ENCODE assay signal across 27 mouse cellular contexts in genomic region chr16:16255874-16256273, GRCm38 (mm10). TPM values are rescaled to one million over a fixed set of nuclear protein-coding genes. Genes with fewer than 3 reads are reported as not detected.
DNase-seq lines count a peak whose midpoint lies in the region; ATAC-seq lines count a peak whose summit lies in the region.
"Had no signal": no experiment of that assay in that cellular context is flagged by ENCODE, and none has a peak within 500 bp of the region (broad histone marks: within the 10 kb centered on the region; RNA-seq: fewer than 3 reads in every experiment).

No protein-coding gene starts in this region.

- no peaks in the 10 kb centered on the region for H3K27me3 ChIP-seq in heart, embryonic 13.5 days (replicated peaks)
- peaks cover 2% of the 10 kb centered on the region for H3K27me3 ChIP-seq in megakaryocyte, embryonic 14.5 days (replicated peaks)
- H3K27me3 ChIP-seq in neural tube, embryonic 11.5 days (ENCODE audit: control insufficient read depth, insufficient read depth, low read length) = no peaks in the 10 kb centered on the region
- H3K27me3 ChIP-seq: embryonic facial prominence, embryonic 15.5 days; forebrain, embryonic 15.5 days; liver, embryonic 15.5 days; lung, embryonic 15.5 days had no signal

- 34% methylated on average over 7 of the region's 7 CpGs for WGBS in heart, embryonic 13.5 days
- 18% methylated on average over 7 of the region's 7 CpGs for WGBS in neural tube, embryonic 11.5 days

- H3K4me1 ChIP-seq in heart, embryonic 13.5 days = peaks cover 60% of the 10 kb centered on the region
- peaks cover 32% of the 10 kb centered on the region for H3K4me1 ChIP-seq in megakaryocyte, embryonic 14.5 days
- peaks cover 3% of the 10 kb centered on the region; the same call in 1 of the 2 replicates for H3K4me1 ChIP-seq in neural tube, embryonic 11.5 days (ENCODE audit: control insufficient read depth, insufficient read depth, low read length)
- H3K4me1 ChIP-seq: embryonic facial prominence, embryonic 15.5 days; forebrain, embryonic 15.5 days; liver, embryonic 15.5 days; lung, embryonic 15.5 days had no signal

- H3K4me3 ChIP-seq in heart, embryonic 13.5 days = no peak overlapping the region
- H3K4me3 ChIP-seq in megakaryocyte, embryonic 14.5 days (replicated peaks) = peak overlapping the region; percentile 28
- no peak overlapping the region for H3K4me3 ChIP-seq in neural tube, embryonic 11.5 days (ENCODE audit: low read depth, low read length)
- H3K4me3 ChIP-seq: embryonic facial prominence, embryonic 15.5 days; forebrain, embryonic 15.5 days; limb, embryonic 10.5 days; liver, embryonic 15.5 days; lung, embryonic 15.5 days had no signal

- ATAC-seq in heart, embryonic 13.5 days (ENCODE audit: extremely low read depth, insufficient number of reproducible peaks, low FRiP score, low TSS enrichment) = no peak
- no peak for ATAC-seq in megakaryocyte, adult 5-6 weeks (ENCODE audit: poor library complexity, severe bottlenecking)
- peak; percentile 53; the same call in 1 of the 2 replicates for ATAC-seq in neural tube, embryonic 11.5 days (ENCODE audit: insufficient read depth, low FRiP score, low TSS enrichment)
- ATAC-seq in inflammation-experienced regulatory T-cells, adult 6 months = no peak
- ATAC-seq: activated CD4-positive, CD25-positive, alpha-beta regulatory T cell, adult 4 months; forebrain, embryonic 15.5 days had no signal

- H3K4me2 ChIP-seq in heart, embryonic 13.5 days = peak overlapping the region; percentile 31
- no peak overlapping the region for H3K4me2 ChIP-seq in neural tube, embryonic 11.5 days (ENCODE audit: low read depth)
- H3K4me2 ChIP-seq: embryonic facial prominence, embryonic 15.5 days; forebrain, embryonic 15.5 days; liver, embryonic 15.5 days; lung, embryonic 15.5 days; midbrain, embryonic 11.5 days had no signal

- no peak for DNase-seq in heart, postnatal 36 days
- DNase-seq in embryo, embryonic 11 days = peak; percentile 31
- peak; percentile 14 for DNase-seq in neural tube, embryonic 11.5 days (ENCODE audit: low spot score)
- DNase-seq in frontal cortex, postnatal 10 days (ENCODE audit: low spot score in 2 of 2) = no peak
- DNase-seq: adrenal gland, adult 8-10 months; cerebellum, adult 18-20 months; cerebellum, postnatal 14 days; gastrocnemius, postnatal 10 days; kidney, adult 11 months; kidney, postnatal 10 days; liver; lung, postnatal 36 days; retina, postnatal 1 day; right cerebral cortex, postnatal 25 days; spleen, adult 18-20 months had no signal

- H3K9ac ChIP-seq in heart, embryonic 13.5 days = peak overlapping the region; percentile 58
- no peak overlapping the region for H3K9ac ChIP-seq in neural tube, embryonic 11.5 days (ENCODE audit: low read length)
- H3K9ac ChIP-seq: embryonic facial prominence, embryonic 15.5 days; forebrain, embryonic 15.5 days; liver, embryonic 15.5 days; lung, embryonic 15.5 days had no signal

- peaks cover 51% of the 10 kb centered on the region for H3K36me3 ChIP-seq in heart, embryonic 13.5 days
- H3K36me3 ChIP-seq in megakaryocyte, embryonic 14.5 days (replicated peaks; ENCODE audit: low read length) = no peaks in the 10 kb centered on the region
- no peaks in the 10 kb centered on the region for H3K36me3 ChIP-seq in neural tube, embryonic 11.5 days (ENCODE audit: control insufficient read depth, insufficient read depth, low read length)
- H3K36me3 ChIP-seq: embryonic facial prominence, embryonic 15.5 days; forebrain, embryonic 15.5 days; limb, embryonic 10.5 days; liver, embryonic 15.5 days; lung, embryonic 15.5 days had no signal

- H3K27ac ChIP-seq in heart, embryonic 13.5 days (replicated peaks) = peak overlapping the region; percentile 96
- no peak overlapping the region for H3K27ac ChIP-seq in neural tube, embryonic 11.5 days (ENCODE audit: low read depth, low read length)
- H3K27ac ChIP-seq: embryonic facial prominence, embryonic 15.5 days; forebrain, embryonic 15.5 days; limb, embryonic 10.5 days; liver, embryonic 15.5 days; lung, embryonic 15.5 days had no signal

- intact Hi-C loops in heart, postnatal 36 days (cut with DNase I) = loop anchor here (1.0 kb wide), 1 partner anchor 36 kb away; no protein-coding TSS in a partner anchor

- H3K9me3 ChIP-seq in heart, embryonic 13.5 days = no peaks in the 10 kb centered on the region
- H3K9me3 ChIP-seq in megakaryocyte, embryonic 14.5 days = no peaks in the 10 kb centered on the region
- H3K9me3 ChIP-seq in neural tube, embryonic 11.5 days (ENCODE audit: control insufficient read depth, low read length) = no peaks in the 10 kb centered on the region
- H3K9me3 ChIP-seq: embryonic facial prominence, embryonic 15.5 days; forebrain, embryonic 15.5 days; limb, embryonic 10.5 days; liver, embryonic 15.5 days; lung, embryonic 15.5 days had no signal

RNA-seq across cellular contexts. Expression of gene Pkp2, which starts 42.8 kb away (rescaled TPM):
- 108 and 111 TPM in 2 replicates for polyA plus RNA-seq in heart, embryonic 13.5 days (2015; fragmentation: Nextera tagmentation; extraction: Ambion mirVana)
- 100 to 1,000 TPM; 163 to 168 TPM for total RNA-seq in heart, postnatal 36 days (2021)
- 0.26 TPM in 1 of 2 replicates, not detected in the other for polyA plus RNA-seq in megakaryocyte, embryonic 14.5 days (2012; ENCODE audit: insufficient read depth, low replicate concordance)
- total RNA-seq in megakaryocyte, adult 5-6 weeks (2015) = 0.07 TPM in 1 of 2 replicates, not detected in the other
- total RNA-seq in megakaryocyte, adult 5-6 weeks (2017) = 0.12 TPM in 1 of 2 replicates, not detected in the other
- polyA plus RNA-seq in neural tube, embryonic 11.5 days (2014; fragmentation: Nextera tagmentation; extraction: Ambion mirVana) = 3.5 and 4.8 TPM in 2 replicates
- polyA plus RNA-seq in inflammation-experienced regulatory T-cells, adult 6 months (2017; shearing (Covaris generic)) = not detected
- total RNA-seq: granulocyte monocyte progenitor cell, adult 5-6 weeks had no signal

RNA-seq across cellular contexts. Expression of gene Yars2, which starts 46.9 kb away (rescaled TPM):
- polyA plus RNA-seq in heart, embryonic 13.5 days (2015; fragmentation: Nextera tagmentation; extraction: Ambion mirVana) = 39.2 and 42.8 TPM in 2 replicates
- total RNA-seq in heart, postnatal 36 days (2021) = 10 to 100 TPM; 36.9 to 39.7 TPM
- 20.8 and 21.5 TPM in 2 replicates for polyA plus RNA-seq in megakaryocyte, embryonic 14.5 days (2012; ENCODE audit: insufficient read depth, low replicate concordance)
- 17.6 and 22.9 TPM in 2 replicates for total RNA-seq in megakaryocyte, adult 5-6 weeks (2015)
- total RNA-seq in megakaryocyte, adult 5-6 weeks (2017) = 6.8 and 10.4 TPM in 2 replicates
- 36.9 and 44.2 TPM in 2 replicates for polyA plus RNA-seq in neural tube, embryonic 11.5 days (2014; fragmentation: Nextera tagmentation; extraction: Ambion mirVana)
- polyA plus RNA-seq in inflammation-experienced regulatory T-cells, adult 6 months (2017; shearing (Covaris generic)) = 1 to 10 TPM; 3.4 to 6.5 (median 5.0) TPM

Comparison
In these comparisons a context has a peak if more than half of its experiments do, and no peak if none do; other contexts are left out.
1. DNase-seq: peak in embryo, embryonic 11 days (single experiment) and neural tube, embryonic 11.5 days (single experiment); none in heart, postnatal 36 days (0 of 2) and frontal cortex, postnatal 10 days (0 of 2).
2. RNA of gene Pkp2, which starts 42.8 kb away (polyA plus RNA-seq): 108 to 111 TPM in heart, embryonic 13.5 days; 3.5 to 4.8 TPM in neural tube, embryonic 11.5 days, 0.26 TPM in megakaryocyte, embryonic 14.5 days and not detected in inflammation-experienced regulatory T-cells, adult 6 months; every median in the first group is over 10 times any median in the second.